Mouse (Mus musculus): ENCODE measurements around the gene Fktn. TPM values are rescaled to one million over a fixed set of nuclear protein-coding genes. Genes with fewer than 3 reads are reported as not detected.
"Not testable (repeated sequence)": the region's sequence is repeated elsewhere in the genome, so short reads cannot be mapped to it uniquely, and the experiment has no call there.

Gene Fktn
- polyA plus RNA-seq, 1 experiment from 2014 or later, result 13.8 TPM

- 97% methylated on average over 2 of the region's 2 CpGs for WGBS
- H3K9me3 ChIP-seq; H3K4me3 ChIP-seq; H3K9ac ChIP-seq; H3K4me2 ChIP-seq; ATAC-seq (ENCODE audit: insufficient number of reproducible peaks, insufficient read depth, low FRiP score, low TSS enrichment, low read depth); H3K27ac ChIP-seq; H3K4me1 ChIP-seq; H3K27me3 ChIP-seq: not testable (repeated sequence)
- peaks cover 47% of the 10 kb centered on the region for H3K36me3 ChIP-seq
Observed at GRCm38 (mm10) chr4:53726100-53726499, 12.3 kb downstream of the Fktn start.

- H3K27ac ChIP-seq, result no peak overlapping the region
- H3K4me1 ChIP-seq, result no peaks in the 10 kb centered on the region
- H3K9ac ChIP-seq, result no peak overlapping the region
- H3K9me3 ChIP-seq, result no peaks in the 10 kb centered on the region
- H3K4me2 ChIP-seq, result no peak overlapping the region
- peaks cover 54% of the 10 kb centered on the region for H3K36me3 ChIP-seq
- H3K27me3 ChIP-seq, result no peaks in the 10 kb centered on the region
- WGBS, result 98% methylated on average over 1 of the region's 1 CpGs
- no peak overlapping the region for H3K4me3 ChIP-seq
- ATAC-seq (ENCODE audit: insufficient number of reproducible peaks, insufficient read depth, low FRiP score, low TSS enrichment, low read depth), result no peak
Observed at GRCm38 (mm10) chr4:53728121-53728520, 14.3 kb downstream of the Fktn start.

GRCm38 (mm10) chr4:53738956-53739616 lies 25.3 kb downstream of the Fktn start:
- WGBS, result 38% methylated on average over 6 of the region's 6 CpGs
- no peaks in the 10 kb centered on the region for H3K27me3 ChIP-seq
- H3K4me1 ChIP-seq, result no peaks in the 10 kb centered on the region
- H3K27ac ChIP-seq, result no peak overlapping the region
- ATAC-seq (ENCODE audit: insufficient number of reproducible peaks, insufficient read depth, low FRiP score, low TSS enrichment, low read depth), result no peak
- no peak overlapping the region for H3K4me3 ChIP-seq
- H3K4me2 ChIP-seq, result no peak overlapping the region
- H3K9me3 ChIP-seq, result no peaks in the 10 kb centered on the region
- H3K36me3 ChIP-seq, result peaks cover 53% of the 10 kb centered on the region
- H3K9ac ChIP-seq, result no peak overlapping the region

- Histone ChIP-seq H3K4me3 (no peak overlapping the region), H3K27ac (no peak overlapping the region), H3K4me1 (no peaks in the 10 kb centered on the region), H3K4me2 (no peak overlapping the region), H3K36me3 (peaks cover 32% of the 10 kb centered on the region), H3K27me3 (no peaks in the 10 kb centered on the region), H3K9me3 (no peaks in the 10 kb centered on the region), H3K9ac (no peak overlapping the region)
- ATAC-seq (ENCODE audit: insufficient number of reproducible peaks, insufficient read depth, low FRiP score, low TSS enrichment, low read depth), result no peak
Observed at GRCm38 (mm10) chr4:53749831-53750230, 36.0 kb downstream of the Fktn start.

DNA sequence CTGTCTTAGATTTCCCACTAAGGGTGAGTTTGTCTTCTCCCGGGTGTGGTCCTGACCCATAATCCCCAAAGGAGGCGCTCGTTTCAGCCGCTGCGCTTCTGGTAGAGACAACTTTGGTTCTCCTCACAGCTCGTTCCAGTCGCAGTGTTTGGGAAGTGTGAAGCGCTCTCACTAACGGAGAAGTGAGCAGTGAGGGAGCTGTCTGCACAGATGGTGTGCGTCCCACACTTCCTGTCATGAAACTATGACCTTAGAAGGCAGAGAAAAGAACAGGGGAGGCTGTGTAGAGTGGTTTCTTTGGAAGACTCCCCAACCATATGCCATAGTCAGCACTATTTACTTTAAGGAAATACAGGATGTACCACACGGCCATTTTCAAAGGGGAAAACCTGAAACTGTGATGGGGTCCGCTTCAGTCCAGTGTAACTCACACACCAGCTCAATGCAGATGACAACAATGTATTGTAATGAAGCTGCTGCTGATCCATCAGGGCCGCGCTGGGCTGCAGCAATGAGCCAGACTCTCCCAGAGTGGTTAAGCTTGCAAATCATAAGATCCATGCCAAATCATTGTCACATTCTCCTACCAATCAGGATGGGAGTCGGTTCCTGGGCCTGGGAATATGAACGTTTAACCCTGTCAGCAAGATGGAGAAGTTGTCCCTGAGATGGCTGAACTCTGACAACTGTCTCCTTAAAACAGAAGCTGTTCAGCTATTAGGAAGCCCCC lies 36.8 kb downstream of the Fktn start:
- 83% methylated on average over 16 of the region's 16 CpGs for WGBS
- no peak overlapping the region for H3K9ac ChIP-seq

GRCm38 (mm10) chr4:53757030-53757429 lies 43.2 kb downstream of the Fktn start:
- no peak overlapping the region for H3K4me2 ChIP-seq
- H3K4me1 ChIP-seq, result no peaks in the 10 kb centered on the region
- no peak for ATAC-seq (ENCODE audit: insufficient number of reproducible peaks, insufficient read depth, low FRiP score, low TSS enrichment, low read depth)
- no peaks in the 10 kb centered on the region for H3K27me3 ChIP-seq
- H3K36me3 ChIP-seq, result peaks cover 32% of the 10 kb centered on the region
- H3K9me3 ChIP-seq, result no peaks in the 10 kb centered on the region
- H3K4me3 ChIP-seq, result no peak overlapping the region
- no peak overlapping the region for H3K9ac ChIP-seq
- H3K27ac ChIP-seq, result no peak overlapping the region

More for the DNA sequence above, 36.8 kb downstream of the Fktn start:
- Histone ChIP-seq H3K4me2 (no peak overlapping the region), H3K36me3 (peaks cover 39% of the 10 kb centered on the region), H3K4me3 (no peak overlapping the region), H3K27ac (no peak overlapping the region), H3K27me3 (no peaks in the 10 kb centered on the region), H3K9me3 (no peaks in the 10 kb centered on the region), H3K4me1 (no peaks in the 10 kb centered on the region)
- ATAC-seq (ENCODE audit: insufficient number of reproducible peaks, insufficient read depth, low FRiP score, low TSS enrichment, low read depth), result no peak

DNA sequence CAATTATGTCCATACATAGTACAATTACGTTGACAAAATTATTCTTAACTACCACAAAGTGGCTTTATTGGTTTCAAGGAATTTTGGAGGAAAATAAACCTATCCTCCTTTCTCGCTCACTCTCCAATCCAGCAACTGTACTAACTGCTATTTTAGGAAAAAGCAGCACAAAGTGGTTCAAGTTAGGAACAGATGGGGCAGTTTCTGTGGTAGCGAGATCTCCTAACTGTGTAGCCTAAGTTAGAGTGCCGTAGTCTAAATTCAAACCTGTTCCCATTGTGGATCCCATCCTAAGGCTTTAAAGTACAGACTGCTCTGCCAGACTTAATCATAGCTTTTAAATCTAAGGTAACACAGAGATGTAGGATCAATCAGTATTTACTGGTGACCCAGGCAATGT lies 45.0 kb downstream of the Fktn start:
- WGBS, result 65% methylated on average over 4 of the region's 4 CpGs

DNA sequence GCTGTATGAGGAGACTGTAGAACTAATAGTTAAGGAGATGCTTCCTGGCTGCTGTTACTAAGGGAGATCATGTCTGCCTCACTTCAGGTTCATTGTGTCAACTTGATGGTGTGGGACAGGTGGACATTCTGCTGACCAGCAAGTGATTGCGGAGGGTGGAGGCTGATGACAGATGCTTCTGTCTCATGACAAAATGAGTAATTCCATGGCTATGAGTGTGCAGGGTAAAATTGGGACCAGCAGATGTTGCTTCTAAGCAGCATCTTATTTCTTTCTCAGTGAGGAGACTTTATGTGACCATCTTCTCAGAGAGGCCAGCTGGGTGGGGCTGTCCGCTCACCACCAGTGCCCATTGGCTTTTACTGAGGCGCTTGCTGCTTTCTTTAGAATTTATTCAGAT lies 45.9 kb downstream of the Fktn start:
- no peak overlapping the region for H3K9ac ChIP-seq
- 95% methylated on average over 3 of the region's 3 CpGs for WGBS

More for the DNA sequence above, 45.0 kb downstream of the Fktn start:
- H3K27ac ChIP-seq, result no peak overlapping the region
- no peak overlapping the region for H3K4me3 ChIP-seq
- no peaks in the 10 kb centered on the region for H3K4me1 ChIP-seq
- H3K9ac ChIP-seq, result no peak overlapping the region
- no peak for ATAC-seq (ENCODE audit: insufficient number of reproducible peaks, insufficient read depth, low FRiP score, low TSS enrichment, low read depth)
- H3K36me3 ChIP-seq, result peaks cover 42% of the 10 kb centered on the region
- H3K9me3 ChIP-seq, result no peaks in the 10 kb centered on the region
- no peak overlapping the region for H3K4me2 ChIP-seq
- H3K27me3 ChIP-seq, result no peaks in the 10 kb centered on the region

DNA sequence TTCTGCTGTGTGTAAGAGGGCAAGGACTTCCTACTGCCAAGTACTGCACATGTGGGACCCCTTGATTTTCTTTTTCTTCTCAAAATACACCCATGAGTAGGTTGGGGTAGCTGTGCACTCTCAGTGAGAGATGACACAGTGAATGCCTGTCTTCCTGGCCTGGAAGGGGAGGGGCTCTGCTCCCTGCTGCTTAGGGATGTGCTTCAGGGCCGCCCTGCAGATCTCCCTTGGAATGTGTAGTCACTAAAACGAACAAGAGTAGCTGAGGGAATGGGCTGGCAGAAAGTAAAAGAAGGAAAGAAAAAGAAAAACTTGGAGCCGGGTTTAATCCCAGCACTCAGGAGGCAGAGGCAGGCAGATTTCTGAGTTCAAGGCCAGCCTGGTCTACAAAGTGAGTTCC lies 48.7 kb downstream of the Fktn start:
- peaks cover 35% of the 10 kb centered on the region for H3K36me3 ChIP-seq
- no peaks in the 10 kb centered on the region for H3K9me3 ChIP-seq
- H3K4me2 ChIP-seq, result no peak overlapping the region
- no peak overlapping the region for H3K27ac ChIP-seq
- H3K4me3 ChIP-seq, result no peak overlapping the region
- 62% methylated on average over 3 of the region's 3 CpGs for WGBS
- no peak for ATAC-seq (ENCODE audit: insufficient number of reproducible peaks, insufficient read depth, low FRiP score, low TSS enrichment, low read depth)
- H3K4me1 ChIP-seq, result no peaks in the 10 kb centered on the region
- H3K9ac ChIP-seq, result no peak overlapping the region
- no peaks in the 10 kb centered on the region for H3K27me3 ChIP-seq

More for the DNA sequence above, 45.9 kb downstream of the Fktn start:
- H3K4me1 ChIP-seq, result no peaks in the 10 kb centered on the region
- no peak overlapping the region for H3K27ac ChIP-seq
- no peak overlapping the region for H3K4me2 ChIP-seq
- no peaks in the 10 kb centered on the region for H3K9me3 ChIP-seq
- peaks cover 42% of the 10 kb centered on the region for H3K36me3 ChIP-seq
- H3K27me3 ChIP-seq, result no peaks in the 10 kb centered on the region
- no peak overlapping the region for H3K4me3 ChIP-seq
- ATAC-seq (ENCODE audit: insufficient number of reproducible peaks, insufficient read depth, low FRiP score, low TSS enrichment, low read depth), result no peak

DNA sequence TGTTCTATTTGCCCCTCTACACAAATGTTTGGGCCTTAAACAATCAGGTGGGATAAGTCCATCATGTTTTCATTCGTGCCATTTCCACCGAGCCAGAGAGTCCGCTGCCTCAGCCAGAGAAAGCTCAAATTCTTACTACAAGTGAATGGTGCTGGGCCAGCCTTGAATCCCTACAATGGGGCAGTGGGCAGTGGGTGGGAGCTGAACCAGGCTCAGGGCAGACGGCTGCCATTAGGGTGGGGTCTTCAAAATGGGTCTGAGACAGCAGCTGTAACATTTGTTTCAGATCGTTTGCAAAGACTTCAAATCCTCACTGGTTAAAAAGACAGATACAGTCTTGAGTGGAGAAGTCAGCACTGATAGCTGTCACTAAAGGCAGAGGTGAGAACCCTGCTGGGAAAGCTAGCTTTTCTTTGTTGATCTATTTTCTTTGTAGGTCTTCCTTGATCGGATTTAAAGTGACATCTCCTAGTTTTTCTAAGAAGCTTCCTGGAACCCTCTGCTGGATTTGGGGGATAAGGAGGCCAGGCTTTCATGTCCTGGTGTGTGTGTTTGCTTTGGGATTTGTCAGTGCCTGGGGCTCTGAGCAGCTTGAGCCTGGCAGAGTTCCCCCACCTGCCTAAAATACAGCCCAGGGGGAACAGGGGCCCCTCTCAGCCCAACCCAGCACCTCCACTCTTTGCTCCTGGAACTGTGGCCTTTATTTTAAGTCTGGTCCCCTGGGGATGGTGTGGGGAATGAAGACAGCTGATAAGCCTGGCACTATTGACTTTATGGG lies 57.3 kb downstream of the Fktn start:
- H3K9me3 ChIP-seq, result no peaks in the 10 kb centered on the region
- H3K4me2 ChIP-seq, result no peak overlapping the region
- no peak overlapping the region for H3K9ac ChIP-seq
- ATAC-seq (ENCODE audit: insufficient number of reproducible peaks, insufficient read depth, low FRiP score, low TSS enrichment, low read depth), result no peak
- H3K27me3 ChIP-seq, result peaks cover 4% of the 10 kb centered on the region
- peaks cover 11% of the 10 kb centered on the region for H3K36me3 ChIP-seq
- H3K27ac ChIP-seq, result no peak overlapping the region
- no peak overlapping the region for H3K4me3 ChIP-seq
- WGBS, result 22% methylated on average over 6 of the region's 6 CpGs
- H3K4me1 ChIP-seq, result 0 out of 2 replicates have a peak, but pooled peaks cover 4% of the 10 kb centered on the region

- H3K27me3 ChIP-seq, result peaks cover 12% of the 10 kb centered on the region
- H3K36me3 ChIP-seq, result peaks cover 9% of the 10 kb centered on the region
- ATAC-seq (ENCODE audit: insufficient number of reproducible peaks, insufficient read depth, low FRiP score, low TSS enrichment, low read depth), result no peak
- H3K4me3 ChIP-seq, result no peak overlapping the region
- H3K4me2 ChIP-seq, result no peak overlapping the region
- H3K4me1 ChIP-seq, result 0 out of 2 replicates have a peak, but pooled peaks cover 4% of the 10 kb centered on the region
- H3K9ac ChIP-seq, result no peak overlapping the region
- no peak overlapping the region for H3K27ac ChIP-seq
- no peaks in the 10 kb centered on the region for H3K9me3 ChIP-seq
- 68% methylated on average over 5 of the region's 5 CpGs for WGBS
Observed at GRCm38 (mm10) chr4:53772004-53772403, 58.2 kb downstream of the Fktn start.
